Mouse (Mus musculus): ENCODE results near the gene Scgn. TPM values are rescaled to one million over a fixed set of nuclear protein-coding genes. Genes with fewer than 3 reads are reported as not detected.

Scgn gene
- polyA plus RNA-seq, 1 experiment from 2014 or later = 0.63 TPM

DNA sequence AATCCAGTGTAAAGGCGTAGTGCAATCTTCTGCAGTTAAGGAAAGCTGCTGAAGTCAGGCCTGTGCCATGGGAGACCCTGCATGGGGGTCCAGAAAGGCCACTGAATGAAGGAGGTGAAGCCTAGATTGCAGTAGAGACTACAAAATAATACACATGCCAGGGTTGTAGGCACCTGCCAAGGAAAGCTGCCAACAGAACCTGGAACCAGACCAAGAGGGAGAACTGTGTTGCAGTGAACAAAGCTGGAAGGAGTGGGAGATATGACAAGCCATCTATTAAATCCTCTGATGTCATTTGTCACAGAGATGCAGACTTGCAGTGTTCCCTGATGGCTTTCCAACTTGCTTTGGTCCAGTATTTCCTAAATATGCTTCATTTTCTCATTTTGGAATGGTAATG lies 52.3 kb downstream of the Scgn start:
- Histone ChIP-seq H3K9ac (no peak overlapping the region), H3K36me3 (no peaks in the 10 kb centered on the region), H3K27me3 (no peaks in the 10 kb centered on the region), H3K4me3 (replicated peaks) (no peak overlapping the region), H3K4me1 (no peaks in the 10 kb centered on the region), H3K4me2 (replicated peaks) (no peak overlapping the region), H3K27ac (replicated peaks) (no peak overlapping the region), H3K9me3 (replicated peaks) (no peaks in the 10 kb centered on the region)
- 77% methylated on average over 1 of the region's 1 CpGs for WGBS
- ATAC-seq (ENCODE audit: insufficient number of reproducible peaks, low FRiP score, low TSS enrichment, low read depth) = no peak

DNA sequence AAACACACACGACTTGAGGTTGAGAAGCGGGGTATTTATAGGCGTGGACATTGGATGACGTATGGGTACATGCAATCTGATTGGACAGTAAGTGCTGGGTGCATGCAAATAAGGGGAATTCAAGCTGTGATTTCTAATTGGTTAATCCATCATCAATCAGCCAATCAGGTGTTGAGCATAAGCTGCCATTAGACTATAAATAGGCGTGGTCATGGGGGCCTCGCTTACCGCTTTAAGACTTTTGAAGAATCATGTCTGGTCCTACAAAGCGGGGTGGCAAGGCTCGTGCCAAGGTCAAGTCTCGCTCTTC lies 56.8 kb downstream of the Scgn start, which contains the start of gene Hist1h2aa:
Hist1h2aa (plus strand) TSS at position 252 of the 310 bp plus-strand sequence.
- WGBS = 92% methylated on average over 10 of the region's 10 CpGs
- Histone ChIP-seq H3K9ac (no peak within 1 kb of the TSS), H3K4me1 (peaks cover 6% of the 10 kb centered on the region), H3K27ac (replicated peaks) (no peak within 1 kb of the TSS), H3K27me3 (no peaks in the 10 kb centered on the region), H3K4me3 (replicated peaks) (no peak within 1 kb of the TSS), H3K9me3 (replicated peaks) (no peaks in the 10 kb centered on the region), H3K36me3 (no peaks in the 10 kb centered on the region), H3K4me2 (replicated peaks) (no peak within 1 kb of the TSS)
- no peak for ATAC-seq (ENCODE audit: insufficient number of reproducible peaks, low FRiP score, low TSS enrichment, low read depth)

DNA sequence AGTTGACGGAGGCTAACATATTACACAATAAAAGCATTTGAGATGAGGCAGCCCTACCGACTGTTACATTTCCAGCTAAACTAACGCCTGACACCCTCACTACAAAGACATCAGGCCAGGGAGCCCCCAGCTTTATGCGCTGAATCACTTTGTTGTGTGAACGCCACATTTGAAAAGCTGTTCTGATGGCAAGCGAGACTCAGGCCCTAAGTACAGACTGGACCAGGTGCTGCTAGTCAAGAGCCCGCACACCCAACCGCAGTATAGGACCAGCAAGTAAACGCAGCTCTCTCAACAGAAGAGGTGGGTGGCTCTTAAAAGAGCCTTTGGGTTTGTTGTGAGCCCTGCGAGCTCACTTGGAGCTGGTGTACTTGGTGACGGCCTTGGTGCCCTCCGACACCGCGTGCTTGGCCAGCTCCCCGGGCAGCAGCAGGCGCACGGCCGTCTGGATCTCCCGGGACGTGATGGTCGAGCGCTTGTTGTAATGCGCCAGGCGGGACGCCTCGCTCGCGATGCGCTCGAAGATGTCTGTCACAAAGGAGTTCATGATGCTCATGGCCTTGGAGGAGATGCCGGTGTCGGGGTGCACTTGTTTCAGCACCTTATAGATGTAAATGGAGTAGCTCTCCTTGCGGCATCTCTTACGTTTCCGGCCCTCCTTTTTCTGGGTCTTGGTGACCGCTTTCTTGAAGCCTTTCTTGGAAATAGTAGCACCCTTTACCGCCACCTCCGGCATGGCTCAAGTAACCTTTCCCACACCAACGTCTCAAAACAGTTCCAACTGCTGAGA lies 57.4 kb downstream of the Scgn start, which contains the start of gene Hist1h2ba:
Hist1h2ba (minus strand) TSS at position 736 of the 790 bp plus-strand sequence.
- H3K27ac ChIP-seq (replicated peaks) = no peak within 1 kb of the TSS
- no peak within 1 kb of the TSS for H3K4me2 ChIP-seq (replicated peaks)
- no peaks in the 10 kb centered on the region for H3K9me3 ChIP-seq (replicated peaks)
- no peak within 1 kb of the TSS for H3K4me3 ChIP-seq (replicated peaks)
- no peak for ATAC-seq (ENCODE audit: insufficient number of reproducible peaks, low FRiP score, low TSS enrichment, low read depth)
- no peak within 1 kb of the TSS for H3K9ac ChIP-seq
- no peaks in the 10 kb centered on the region for H3K36me3 ChIP-seq
- 91% methylated on average over 39 of the region's 39 CpGs for WGBS
- peaks cover 6% of the 10 kb centered on the region for H3K4me1 ChIP-seq
- no peaks in the 10 kb centered on the region for H3K27me3 ChIP-seq

DNA sequence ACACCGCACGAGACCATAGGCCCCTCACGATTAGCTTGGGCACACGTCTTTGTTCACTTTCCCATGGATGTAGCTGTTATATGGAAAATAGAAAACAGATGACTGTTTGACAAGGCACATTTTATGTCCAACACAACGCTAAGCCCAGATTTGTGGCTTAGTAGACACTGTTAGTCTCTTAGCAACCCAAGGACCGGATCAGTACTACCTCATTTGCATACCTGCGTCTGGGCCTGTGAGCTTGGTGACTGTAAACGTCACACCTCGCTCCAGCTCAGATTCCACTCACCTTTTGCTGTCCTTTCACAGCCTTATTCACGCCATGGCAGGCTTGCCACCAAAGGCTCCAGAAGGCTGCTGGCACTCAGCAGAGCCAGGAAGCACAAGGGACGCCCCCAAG lies 60.1 kb downstream of the Scgn start:
- Histone ChIP-seq H3K4me2 (replicated peaks) (no peak overlapping the region), H3K27me3 (no peaks in the 10 kb centered on the region), H3K27ac (replicated peaks) (no peak overlapping the region), H3K9ac (no peak overlapping the region), H3K9me3 (replicated peaks) (no peaks in the 10 kb centered on the region), H3K36me3 (no peaks in the 10 kb centered on the region), H3K4me3 (replicated peaks) (no peak overlapping the region), H3K4me1 (peaks cover 13% of the 10 kb centered on the region)
- no peak for ATAC-seq (ENCODE audit: insufficient number of reproducible peaks, low FRiP score, low TSS enrichment, low read depth)
- 39% methylated on average over 11 of the region's 11 CpGs for WGBS

DNA sequence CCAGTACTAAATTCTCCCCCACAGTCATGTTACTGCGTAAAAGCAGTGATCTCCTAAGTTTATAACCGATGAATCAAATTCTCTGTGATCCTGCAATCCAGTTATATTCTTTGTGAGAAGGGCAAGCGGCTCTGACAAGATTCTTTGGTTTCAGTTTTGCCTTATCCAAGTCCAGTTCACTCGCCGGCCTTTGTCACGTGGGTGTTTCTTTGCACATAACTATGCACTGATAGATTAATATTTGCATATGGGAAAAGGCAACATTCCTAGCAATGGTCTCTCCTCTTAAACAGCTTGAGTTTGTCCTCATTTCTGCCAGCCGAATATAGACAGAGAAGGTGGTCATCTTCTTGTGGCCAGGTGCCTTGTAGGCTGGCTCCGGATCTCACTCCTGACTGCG lies 60.6 kb downstream of the Scgn start:
- Histone ChIP-seq H3K9ac (no peak overlapping the region), H3K27ac (replicated peaks) (no peak overlapping the region), H3K4me2 (replicated peaks) (no peak overlapping the region), H3K9me3 (replicated peaks) (no peaks in the 10 kb centered on the region), H3K27me3 (no peaks in the 10 kb centered on the region), H3K4me3 (replicated peaks) (no peak overlapping the region), H3K4me1 (peaks cover 13% of the 10 kb centered on the region), H3K36me3 (no peaks in the 10 kb centered on the region)
- no peak for ATAC-seq (ENCODE audit: insufficient number of reproducible peaks, low FRiP score, low TSS enrichment, low read depth)
- WGBS = 82% methylated on average over 9 of the region's 9 CpGs

DNA sequence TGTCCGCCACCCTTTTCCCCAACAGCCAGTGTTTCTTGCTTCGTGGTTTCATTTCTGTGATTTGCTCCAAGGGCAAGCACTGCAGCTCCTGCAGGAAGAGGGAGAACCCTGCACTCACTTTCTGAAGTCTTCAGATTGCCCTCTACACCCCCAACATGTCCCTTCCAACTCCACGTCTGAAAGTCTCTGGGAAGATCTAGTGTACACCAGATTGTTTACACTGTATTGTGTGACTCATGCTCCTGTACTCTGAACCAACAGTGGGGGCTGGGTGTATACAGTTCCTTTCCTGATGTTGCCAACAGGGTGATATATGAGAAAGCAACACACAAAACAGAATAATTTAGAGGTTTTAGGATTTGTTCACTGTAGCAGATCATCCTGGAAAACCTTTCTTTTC lies 62.4 kb downstream of the Scgn start:
- WGBS = 43% methylated on average over 3 of the region's 3 CpGs
- H3K4me2 ChIP-seq (replicated peaks) = no peak overlapping the region
- no peak overlapping the region for H3K27ac ChIP-seq (replicated peaks)
- no peak overlapping the region for H3K4me3 ChIP-seq (replicated peaks)
- no peak for ATAC-seq (ENCODE audit: insufficient number of reproducible peaks, low FRiP score, low TSS enrichment, low read depth)
- peaks cover 13% of the 10 kb centered on the region for H3K4me1 ChIP-seq
- H3K9ac ChIP-seq = no peak overlapping the region
- no peaks in the 10 kb centered on the region for H3K9me3 ChIP-seq (replicated peaks)
- H3K27me3 ChIP-seq = no peaks in the 10 kb centered on the region
- no peaks in the 10 kb centered on the region for H3K36me3 ChIP-seq

DNA sequence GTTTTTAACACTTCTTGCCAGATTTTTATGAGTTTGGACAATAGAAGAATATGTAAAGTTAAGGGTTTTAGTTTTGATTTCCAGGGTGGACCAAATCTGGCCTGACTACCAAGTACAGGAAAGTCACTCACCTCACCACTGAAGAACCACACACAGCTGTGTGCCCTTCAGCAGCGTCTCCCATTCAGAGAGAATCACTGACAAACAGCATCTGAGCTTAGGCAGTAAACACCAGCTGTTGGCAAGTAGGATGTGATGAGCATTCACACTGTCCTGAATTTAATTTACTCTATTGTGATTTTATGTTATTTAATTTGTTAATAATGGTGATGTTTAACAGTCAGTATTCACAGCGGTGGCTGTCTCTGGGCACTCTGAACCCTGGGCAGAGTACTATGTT lies 65.2 kb downstream of the Scgn start:
- no peak overlapping the region for H3K4me3 ChIP-seq (replicated peaks)
- ATAC-seq (ENCODE audit: insufficient number of reproducible peaks, low FRiP score, low TSS enrichment, low read depth) = no peak
- no peaks in the 10 kb centered on the region for H3K27me3 ChIP-seq
- H3K9ac ChIP-seq = no peak overlapping the region
- no peaks in the 10 kb centered on the region for H3K9me3 ChIP-seq (replicated peaks)
- peaks cover 10% of the 10 kb centered on the region; the same call in 1 of the 2 replicates for H3K4me1 ChIP-seq
- H3K4me2 ChIP-seq (replicated peaks) = no peak overlapping the region
- 59% methylated on average over 2 of the region's 2 CpGs for WGBS
- no peaks in the 10 kb centered on the region for H3K36me3 ChIP-seq
- H3K27ac ChIP-seq (replicated peaks) = no peak overlapping the region

DNA sequence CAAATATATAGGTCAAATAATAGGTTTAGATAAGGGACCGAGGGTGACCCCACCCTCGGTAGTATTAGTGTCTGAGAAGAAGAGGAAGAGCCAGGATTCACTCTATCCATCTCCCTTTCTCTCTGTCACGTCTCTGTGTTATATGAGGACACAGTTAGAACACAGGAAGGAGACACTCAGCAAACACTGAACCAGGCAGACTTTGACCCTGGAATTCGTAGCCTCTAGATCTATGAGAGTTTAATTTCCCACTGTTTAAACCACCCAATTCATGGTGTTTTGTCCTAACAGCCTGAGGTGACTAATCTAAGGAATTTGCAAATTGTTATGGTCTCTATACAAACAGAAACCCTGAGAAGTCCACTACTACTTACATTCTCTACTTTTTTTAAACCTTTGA lies 73.3 kb downstream of the Scgn start:
- Histone ChIP-seq H3K4me1 (no peaks in the 10 kb centered on the region), H3K4me3 (replicated peaks) (no peak overlapping the region), H3K27me3 (no peaks in the 10 kb centered on the region), H3K27ac (replicated peaks) (no peak overlapping the region), H3K9ac (no peak overlapping the region), H3K4me2 (replicated peaks) (no peak overlapping the region), H3K9me3 (replicated peaks) (no peaks in the 10 kb centered on the region), H3K36me3 (no peaks in the 10 kb centered on the region)
- 69% methylated on average over 4 of the region's 4 CpGs for WGBS
- ATAC-seq (ENCODE audit: insufficient number of reproducible peaks, low FRiP score, low TSS enrichment, low read depth) = no peak

DNA sequence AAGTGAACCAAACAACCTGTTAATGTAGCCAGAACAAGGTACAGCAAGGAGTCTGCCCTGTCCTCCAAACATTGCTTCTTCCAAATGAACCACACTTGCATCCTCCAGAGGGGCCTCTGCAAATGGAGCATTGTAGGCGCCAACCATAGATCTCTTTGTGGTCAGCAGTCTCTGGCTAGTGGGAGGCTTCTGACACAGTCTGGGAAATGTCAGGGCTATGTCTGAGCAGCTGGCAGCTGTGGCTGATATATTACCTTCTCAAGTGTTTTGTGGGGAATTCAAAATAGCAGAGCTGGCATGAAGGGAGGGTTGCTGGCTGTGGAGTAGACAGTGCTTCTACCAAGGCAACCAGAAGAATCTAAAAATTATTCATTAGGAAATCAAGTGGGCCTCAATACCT lies 74.9 kb downstream of the Scgn start:
- H3K4me3 ChIP-seq (replicated peaks) = no peak overlapping the region
- H3K4me2 ChIP-seq (replicated peaks) = no peak overlapping the region
- no peak for ATAC-seq (ENCODE audit: insufficient number of reproducible peaks, low FRiP score, low TSS enrichment, low read depth)
- H3K27me3 ChIP-seq = no peaks in the 10 kb centered on the region
- no peak overlapping the region for H3K27ac ChIP-seq (replicated peaks)
- no peak overlapping the region for H3K9ac ChIP-seq
- H3K36me3 ChIP-seq = no peaks in the 10 kb centered on the region
- 66% methylated on average over 1 of the region's 1 CpGs for WGBS
- H3K9me3 ChIP-seq (replicated peaks) = no peaks in the 10 kb centered on the region
- no peaks in the 10 kb centered on the region for H3K4me1 ChIP-seq

DNA sequence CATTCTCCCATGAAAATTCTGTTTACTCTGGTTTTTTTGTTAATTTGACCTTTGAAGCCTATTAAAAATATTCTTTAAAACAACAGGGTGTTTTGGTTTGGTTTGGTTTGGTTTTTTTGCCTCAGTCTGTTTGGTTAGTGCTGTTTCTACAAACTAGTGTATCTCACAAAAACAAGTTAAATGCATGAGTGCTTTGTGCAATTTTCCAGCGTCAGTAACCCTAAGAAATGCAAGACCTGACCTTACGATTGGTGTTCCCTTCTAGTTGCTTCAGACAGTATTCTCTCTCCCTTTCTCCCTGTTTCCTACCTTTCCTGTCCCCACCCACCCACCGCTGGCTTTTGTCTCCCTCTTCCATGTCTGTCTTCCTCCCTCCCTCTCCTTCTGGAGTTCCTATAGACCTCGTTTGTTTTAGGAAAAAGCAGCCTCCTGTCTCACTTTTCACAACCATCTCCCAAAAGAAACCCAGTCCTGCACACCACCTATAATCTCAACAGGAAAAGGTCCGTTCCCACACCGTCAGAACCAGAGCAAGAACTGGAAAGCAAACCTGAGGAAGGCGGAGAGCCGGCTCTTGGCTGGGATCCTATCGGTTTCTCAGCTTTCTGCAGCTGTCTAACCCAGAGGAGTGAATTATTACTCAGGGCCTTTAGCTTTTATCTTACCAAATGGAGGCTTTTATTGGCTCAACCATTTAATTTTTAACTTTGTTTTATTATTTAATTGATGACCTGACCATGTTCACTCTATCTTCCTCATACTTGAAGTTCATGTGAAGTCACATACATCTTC lies 76.4 kb downstream of the Scgn start, which contains the start of gene Slc17a4:
Slc17a4 (minus strand) TSS at position 634 of the 792 bp plus-strand sequence.
- Histone ChIP-seq H3K4me2 (replicated peaks) (no peak within 1 kb of the TSS), H3K4me3 (replicated peaks) (no peak within 1 kb of the TSS), H3K9me3 (replicated peaks) (no peaks in the 10 kb centered on the region), H3K27me3 (no peaks in the 10 kb centered on the region), H3K36me3 (no peaks in the 10 kb centered on the region), H3K27ac (replicated peaks) (no peak within 1 kb of the TSS), H3K9ac (no peak within 1 kb of the TSS), H3K4me1 (no peaks in the 10 kb centered on the region)
- 70% methylated on average over 9 of the region's 9 CpGs for WGBS
- no peak for ATAC-seq (ENCODE audit: insufficient number of reproducible peaks, low FRiP score, low TSS enrichment, low read depth)

DNA sequence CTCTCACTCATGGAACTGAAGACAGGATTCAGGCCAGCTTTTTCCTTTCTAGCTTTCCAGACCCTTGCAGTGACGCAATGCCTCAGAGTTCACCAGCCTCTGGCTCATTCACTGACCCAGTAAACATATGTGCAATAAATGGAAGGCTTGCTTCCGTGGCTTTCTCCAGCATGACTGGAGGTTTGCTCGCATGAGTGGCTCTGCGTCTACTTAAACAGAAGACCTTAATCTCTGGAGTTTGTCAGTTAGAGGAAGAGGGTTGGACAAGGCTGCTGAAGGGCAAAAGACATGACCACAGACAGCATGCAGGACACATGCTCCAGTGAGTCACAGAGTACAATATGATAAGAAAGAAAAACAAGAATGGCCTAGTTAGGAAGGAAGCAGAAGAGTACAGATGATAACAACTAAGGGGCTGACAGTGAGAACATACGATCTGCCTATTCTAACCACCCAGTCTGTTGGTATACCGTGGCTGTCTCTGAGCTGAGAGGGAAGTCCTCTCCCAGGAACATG lies 77.2 kb downstream of the Scgn start:
- 61% methylated on average over 6 of the region's 6 CpGs for WGBS
- H3K4me1 ChIP-seq = no peaks in the 10 kb centered on the region
- H3K4me3 ChIP-seq (replicated peaks) = no peak overlapping the region
- H3K27ac ChIP-seq (replicated peaks) = no peak overlapping the region
- no peak for ATAC-seq (ENCODE audit: insufficient number of reproducible peaks, low FRiP score, low TSS enrichment, low read depth)
- H3K9ac ChIP-seq = no peak overlapping the region
- H3K36me3 ChIP-seq = no peaks in the 10 kb centered on the region
- no peaks in the 10 kb centered on the region for H3K27me3 ChIP-seq
- no peaks in the 10 kb centered on the region for H3K9me3 ChIP-seq (replicated peaks)
- H3K4me2 ChIP-seq (replicated peaks) = no peak overlapping the region
